Mouse (Mus musculus) adrenal gland, postnatal 25 days (tissue): Measurements from ENCODE around the gene Artn. TPM values are rescaled to one million over a fixed set of nuclear protein-coding genes. Genes with fewer than 3 reads are reported as not detected.
A peak's percentile ranks its signal among the peaks of the same experiment; 100 is the strongest.

Source experiments
- DNase-seq: peaks from one replicate; pipeline ENCODE4 v3.0.0; 2021; ENCODE audit warnings: mixed read lengths
- total RNA-seq: library from RNA; stranded (reverse); gene quantifications from 2 replicates; pipeline ENCODE4 v1.2.3, GENCODE M21; 2021

Artn gene
- total RNA-seq, 1 experiment from 2014 or later: 0.33 TPM

DNA sequence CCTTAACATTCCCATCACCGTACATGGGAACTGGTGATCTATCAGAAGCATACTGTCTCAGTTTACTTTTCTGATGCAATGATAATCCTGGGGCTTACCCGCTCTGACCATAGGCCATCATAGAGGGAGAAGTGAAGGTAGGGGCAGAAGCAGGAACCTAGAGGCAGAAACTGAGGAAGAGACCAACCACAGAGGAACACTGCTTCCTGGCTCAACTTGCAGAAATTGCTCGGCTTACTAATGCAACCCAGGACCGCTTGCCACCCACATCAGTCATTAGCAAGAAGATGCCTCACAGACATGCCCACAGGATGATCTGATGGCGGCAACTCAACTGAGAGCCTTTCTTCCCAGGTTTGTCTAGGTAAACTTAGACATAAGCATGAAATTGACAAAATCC is 10.8 kb downstream of the Artn start:
- DNase-seq: no peak

DNA sequence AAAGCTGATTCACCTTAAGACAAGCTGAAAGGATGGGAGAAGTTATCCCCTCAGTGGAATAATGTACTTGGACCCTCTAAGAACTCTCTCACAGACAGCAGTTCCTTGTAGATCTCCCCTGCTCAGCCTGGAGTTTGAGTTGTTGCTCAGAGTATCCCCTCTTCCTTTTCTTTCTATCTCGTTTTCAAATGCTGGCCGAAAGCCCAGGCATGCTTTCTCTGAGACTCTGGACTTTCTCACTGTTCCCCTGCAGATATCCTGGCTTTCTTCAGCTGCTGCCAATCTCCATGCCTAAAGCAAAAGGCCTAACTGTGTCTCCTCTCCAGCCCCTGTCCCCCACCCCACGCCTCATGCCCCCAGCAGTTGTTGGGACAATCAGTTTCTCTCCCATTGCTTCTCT is 11.3 kb downstream of the Artn start:
- no peak for DNase-seq

DNA sequence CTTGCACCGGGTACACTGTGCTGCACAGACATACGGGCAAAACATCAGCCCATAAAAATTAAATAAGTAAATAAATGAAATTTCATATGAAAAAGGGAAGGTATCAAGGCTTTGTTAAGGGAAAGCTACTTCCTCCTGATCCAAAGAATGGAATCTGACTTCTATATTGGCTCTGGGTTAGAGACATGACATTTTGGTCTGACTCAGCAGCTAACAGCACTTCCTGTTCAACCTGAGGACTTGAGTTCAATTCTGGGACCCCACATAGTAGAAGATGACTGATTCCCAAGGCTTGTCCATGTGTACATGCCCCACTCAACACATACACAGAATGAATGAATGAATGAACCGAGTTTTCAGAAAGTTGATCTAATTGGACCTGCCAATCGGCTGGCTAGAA is 11.7 kb downstream of the Artn start:
- DNase-seq: no peak

DNA sequence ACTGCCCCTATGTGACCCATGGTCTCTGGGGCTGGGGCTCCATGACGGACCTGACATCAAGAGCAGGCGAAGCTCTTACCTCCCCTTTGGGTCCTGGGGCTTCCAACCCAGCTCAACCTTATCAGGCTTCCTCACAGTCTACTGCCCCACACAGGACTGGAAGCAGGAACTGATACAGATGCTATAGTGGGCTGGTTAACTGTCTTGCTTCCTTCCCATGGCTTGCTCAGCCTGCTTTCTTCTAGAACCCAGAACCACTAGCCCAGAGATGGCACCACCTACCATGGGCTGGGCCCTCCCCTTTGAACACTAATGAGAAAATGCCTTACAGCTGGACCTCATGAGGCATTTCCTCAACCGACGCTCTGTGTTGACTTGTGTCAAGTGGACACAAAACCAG is 12.2 kb downstream of the Artn start:
- DNase-seq: no peak

DNA sequence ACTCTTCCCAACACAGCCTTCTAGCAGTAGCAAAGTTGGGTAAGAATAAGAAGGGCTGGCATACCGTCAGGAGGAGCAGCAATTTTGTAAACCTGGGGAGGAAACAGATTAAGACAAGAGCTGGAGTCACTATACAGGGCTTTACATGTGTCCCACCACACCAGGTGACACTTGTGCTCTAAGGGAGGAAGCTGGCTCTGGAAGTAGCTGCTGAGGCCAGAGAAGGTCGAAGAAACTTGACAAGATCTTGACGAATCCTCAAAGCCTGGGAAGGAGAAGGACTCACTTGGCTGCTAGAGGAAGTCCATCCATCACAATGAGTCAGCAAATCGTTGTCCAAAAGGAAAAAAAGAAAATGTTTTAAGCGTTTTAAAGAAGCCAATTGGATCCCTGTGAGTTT is 13.2 kb downstream of the Artn start:
- DNase-seq: no peak

DNA sequence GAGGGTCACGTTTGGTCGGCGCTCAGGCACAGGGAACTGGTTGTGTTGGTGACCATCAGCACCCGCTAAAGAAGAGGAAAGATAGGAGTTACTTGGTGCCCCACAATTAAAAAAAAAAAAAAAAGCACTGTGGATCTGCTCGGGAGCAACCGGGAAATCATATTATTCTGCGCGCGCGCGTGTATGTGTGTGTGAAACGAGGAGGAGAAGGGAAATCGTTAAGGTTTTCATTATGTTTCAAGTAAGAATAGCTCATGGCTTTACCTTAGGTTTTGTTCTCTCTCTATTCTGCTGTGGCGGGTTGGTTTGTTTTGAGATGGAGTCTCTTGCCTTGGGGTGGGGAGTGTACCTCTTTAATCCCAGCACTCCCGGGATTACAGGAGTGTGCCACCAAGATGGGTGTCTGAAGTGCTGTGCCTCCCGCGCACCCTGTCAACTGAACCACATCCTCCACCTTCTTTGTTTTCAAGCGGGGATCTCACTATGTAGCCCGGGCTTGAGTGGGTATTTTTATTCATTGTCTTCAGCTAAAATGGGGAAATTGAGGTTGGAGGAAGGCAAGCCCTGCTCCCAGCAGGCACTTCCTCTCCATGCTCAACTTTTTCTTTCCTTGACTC is 14.0 kb downstream of the Artn start:
- no peak for DNase-seq

DNA sequence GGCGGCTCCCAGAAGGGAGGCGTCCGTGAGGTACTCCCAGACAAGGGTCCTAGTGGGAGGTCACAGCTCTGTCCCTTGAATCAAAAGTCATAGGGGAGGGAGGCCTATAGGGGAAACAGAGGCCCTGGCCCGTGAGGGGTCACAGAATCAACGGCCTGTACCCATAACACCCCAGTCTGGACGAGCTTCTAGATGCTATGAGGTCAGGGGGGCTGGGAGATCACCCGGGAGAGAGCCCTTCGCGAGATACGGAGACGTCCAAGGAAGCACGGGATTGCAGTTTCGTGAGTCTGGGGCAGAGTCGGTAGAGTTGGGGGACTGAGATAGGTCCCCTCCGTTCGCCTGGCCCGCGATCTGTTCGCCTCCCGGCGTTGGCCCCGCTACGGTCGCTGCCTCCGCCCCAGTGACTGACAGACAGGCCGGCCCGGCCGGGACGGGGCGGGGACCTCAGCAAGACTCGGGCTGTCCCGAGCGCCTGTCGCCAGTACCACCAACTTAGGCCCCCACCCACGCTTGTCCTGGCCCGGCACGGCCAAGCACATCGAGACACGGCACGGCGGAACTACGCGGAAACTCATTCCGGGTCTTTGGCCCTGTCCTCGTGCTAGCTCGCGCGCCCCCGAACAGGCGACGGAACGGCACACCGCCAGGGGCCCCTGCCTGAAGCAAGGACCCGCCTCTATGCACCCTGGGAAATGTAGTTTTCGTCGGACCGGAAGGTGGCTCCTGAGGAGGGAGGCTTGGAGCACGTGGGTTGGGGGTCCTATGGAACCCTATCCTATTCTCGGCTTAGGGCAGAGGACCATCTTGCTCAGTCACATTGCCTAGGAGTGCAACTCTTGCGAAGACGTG is 14.7 kb downstream of the Artn start, which contains the start of gene Ipo13:
TSS of gene Ipo13 (minus strand) at position 409 of the 852 bp plus-strand sequence.
- peak; percentile 88 for DNase-seq

DNA sequence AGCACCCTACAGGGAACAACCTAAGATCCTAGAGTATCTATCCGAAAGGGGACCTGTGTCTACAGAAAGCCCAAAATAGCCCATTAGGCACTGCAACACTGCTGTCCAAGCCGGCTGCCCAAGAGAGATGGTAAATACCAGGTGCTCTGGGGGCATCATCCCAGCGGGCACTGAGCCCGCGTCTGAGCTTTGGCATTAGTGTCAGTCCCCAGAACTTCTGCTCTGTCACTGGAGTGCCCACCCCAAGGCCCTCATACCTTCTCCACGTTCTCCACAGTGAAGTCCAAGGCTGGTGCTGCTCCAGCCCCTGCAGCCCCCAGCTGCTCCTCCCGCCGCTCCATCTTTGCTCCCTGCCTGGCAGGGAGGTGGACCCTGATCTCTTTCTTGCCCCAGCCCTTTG is 15.5 kb downstream of the Artn start:
- DNase-seq: no peak

DNA sequence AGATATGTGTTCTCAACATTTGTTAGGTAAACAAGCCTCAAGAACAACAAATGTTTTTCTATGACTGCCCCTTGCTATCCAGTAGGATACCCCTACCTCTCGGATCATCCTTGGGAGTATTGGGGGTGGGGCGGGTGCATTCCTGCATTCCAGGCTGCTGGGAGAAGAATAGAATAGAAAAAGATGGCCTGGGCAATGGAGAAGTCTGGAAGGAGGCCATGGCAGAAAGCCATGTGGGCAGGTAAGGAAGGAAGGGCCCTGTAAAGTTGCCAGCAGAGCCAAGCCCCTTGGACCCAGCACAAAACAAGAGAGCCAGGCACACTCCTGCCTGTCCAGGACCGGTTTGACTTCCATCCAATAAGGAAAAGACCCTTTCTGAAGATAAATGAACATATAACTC is 16.1 kb downstream of the Artn start:
- no peak for DNase-seq

DNA sequence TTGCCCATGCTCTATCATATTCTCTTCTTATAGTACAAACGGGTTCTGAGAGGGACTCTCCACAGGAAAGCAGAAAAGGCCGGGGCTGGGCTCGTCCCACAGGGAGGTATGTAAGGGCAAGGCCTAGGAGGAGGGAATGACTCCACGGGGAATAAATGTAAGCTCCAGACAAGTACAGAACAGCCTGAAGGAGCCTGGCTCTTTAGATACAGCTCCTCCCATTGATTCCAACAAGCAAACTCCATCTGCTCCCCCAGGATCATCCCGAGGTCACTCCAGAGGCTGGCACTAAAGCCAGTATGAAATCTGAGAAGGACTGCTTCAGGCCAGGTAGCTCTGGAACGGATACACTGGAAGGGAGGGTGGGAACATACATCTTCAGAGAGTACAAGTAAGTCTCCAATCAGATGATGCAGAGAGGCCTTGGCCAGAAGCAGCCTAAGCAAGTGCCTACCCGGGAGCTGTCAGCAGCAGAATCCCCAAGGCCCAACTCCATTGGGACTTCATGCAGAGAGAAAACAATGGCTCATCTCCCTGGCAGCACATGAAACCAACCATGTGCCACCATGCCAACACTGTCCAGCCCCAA is 16.8 kb downstream of the Artn start:
- no peak for DNase-seq

DNA sequence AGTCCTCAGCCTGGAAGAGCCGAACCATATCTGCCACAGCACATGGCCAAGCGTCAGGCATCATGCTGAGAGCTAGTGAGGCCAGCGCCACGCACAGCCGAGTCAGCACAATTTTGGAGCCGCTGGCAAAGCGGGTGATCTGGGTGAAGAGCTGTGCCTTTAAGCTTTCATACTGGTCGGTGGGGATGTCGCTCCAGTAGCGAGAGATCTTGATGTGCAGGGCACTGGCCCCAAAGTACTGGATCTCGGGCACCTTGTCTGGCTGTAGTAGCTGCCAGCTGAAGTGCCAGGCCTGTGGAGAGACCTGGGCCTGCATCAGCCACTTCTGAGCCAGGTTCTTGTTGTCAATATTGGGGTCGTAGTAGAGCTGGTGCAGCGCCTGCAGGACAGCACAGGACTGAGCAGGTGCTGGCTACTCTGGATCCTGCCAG is 17.4 kb downstream of the Artn start:
- DNase-seq: no peak

DNA sequence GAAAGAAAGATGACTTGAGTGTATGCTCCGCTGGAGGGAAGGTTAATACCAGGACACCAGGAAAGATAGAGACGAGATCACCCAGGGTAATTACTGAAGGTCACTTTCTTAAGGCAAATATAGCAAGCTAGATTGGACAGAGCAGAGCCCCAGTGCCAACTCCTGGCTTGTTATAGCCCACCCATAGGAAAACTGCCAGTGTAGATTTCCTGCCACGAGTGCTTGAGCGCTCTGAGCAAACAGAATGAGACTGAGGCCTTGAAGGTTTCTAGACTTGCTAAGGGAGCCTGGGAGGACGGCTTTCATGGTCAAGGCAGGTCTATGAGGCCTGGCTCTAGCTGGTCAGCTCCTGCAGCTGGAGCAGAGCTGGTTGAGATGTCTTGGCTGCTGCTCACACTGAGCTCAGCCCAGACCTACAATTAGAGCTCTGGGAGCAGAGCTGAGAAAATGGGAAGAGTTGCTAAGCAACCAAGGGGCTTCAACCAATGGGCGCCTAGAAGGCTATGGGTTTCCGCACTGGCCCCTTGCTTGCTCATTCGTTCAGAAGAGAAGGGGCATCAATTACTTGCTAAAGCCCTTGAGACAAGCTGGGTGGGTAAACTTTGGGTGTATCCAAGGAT is 20.6 kb downstream of the Artn start:
- DNase-seq: no peak

DNA sequence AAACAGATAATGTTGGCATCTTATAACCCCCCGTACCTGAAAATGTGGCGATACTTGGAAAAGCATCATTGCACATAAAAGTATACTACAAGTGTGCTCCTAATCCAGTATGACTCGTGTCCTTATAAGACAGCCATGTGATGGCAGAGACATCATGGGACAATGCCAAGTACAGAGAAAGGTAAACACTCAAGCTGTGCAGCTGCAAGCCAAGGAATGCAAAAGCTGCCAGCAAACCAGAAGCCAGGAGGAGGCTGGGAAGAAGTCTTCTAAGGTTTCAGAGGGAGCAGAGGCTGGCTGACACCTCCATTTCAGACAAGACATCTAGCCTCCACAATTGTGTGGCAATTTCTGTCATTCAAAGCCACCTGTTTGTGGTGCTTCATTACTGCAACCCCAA is 23.4 kb downstream of the Artn start:
- no peak for DNase-seq

DNA sequence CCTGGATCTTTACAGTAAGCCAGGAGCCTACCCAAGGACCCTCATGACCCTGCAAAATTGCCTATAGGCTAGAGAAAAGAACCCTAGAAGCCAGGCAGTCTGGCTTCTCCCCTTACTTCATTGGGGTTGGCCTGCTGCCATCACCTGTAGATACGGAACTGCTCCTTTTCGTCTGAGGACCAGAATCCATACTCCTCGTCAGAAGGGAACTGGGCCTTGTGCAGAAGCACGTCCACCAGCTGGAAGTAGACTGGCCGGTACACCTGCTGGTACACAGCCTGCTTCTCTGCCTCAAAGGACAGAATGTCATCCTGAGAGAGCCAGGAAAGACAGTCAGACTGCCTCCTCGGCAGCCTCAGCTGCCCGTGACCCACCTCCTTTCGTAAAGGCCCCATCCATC is 24.8 kb downstream of the Artn start:
- no peak for DNase-seq

DNA sequence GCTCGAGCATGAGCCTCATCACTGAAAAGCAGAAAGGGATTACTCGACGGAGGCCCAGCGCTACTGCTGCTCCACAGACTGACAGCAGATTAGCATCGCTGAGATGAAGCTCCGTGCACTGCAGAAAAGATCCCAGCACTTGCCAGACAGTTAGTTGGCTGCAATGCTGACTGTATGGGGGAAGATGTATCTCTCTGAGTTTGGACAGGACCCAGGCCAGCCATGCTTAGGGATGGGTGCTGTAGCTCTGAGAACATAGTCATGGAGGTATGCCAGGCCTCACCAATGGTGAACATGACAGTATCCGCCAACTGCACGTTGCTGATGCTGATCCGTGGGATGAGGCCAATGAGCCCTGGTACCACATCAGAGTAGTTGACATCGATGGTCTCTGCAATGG is 25.5 kb downstream of the Artn start:
- no peak for DNase-seq

DNA sequence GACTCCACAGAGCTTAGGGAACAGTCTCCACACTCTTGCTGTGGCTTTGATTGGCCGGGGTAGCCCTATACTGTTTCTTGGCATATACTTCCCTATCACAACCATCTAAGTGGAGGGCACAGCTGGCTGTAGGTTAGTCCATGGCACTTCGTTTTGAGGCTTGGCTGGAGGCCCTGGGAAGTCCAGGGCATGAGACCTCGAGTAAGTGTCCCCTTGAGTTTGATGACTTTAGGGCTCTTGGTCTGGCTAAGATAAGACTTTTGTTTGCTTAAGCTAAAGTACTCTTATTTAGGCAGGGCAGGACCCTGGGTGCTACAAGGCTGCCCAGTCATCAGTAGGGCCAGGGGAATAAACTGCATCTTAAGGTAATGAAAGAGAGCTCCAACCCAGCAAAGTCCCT is 31.5 kb downstream of the Artn start:
- no peak for DNase-seq

DNA sequence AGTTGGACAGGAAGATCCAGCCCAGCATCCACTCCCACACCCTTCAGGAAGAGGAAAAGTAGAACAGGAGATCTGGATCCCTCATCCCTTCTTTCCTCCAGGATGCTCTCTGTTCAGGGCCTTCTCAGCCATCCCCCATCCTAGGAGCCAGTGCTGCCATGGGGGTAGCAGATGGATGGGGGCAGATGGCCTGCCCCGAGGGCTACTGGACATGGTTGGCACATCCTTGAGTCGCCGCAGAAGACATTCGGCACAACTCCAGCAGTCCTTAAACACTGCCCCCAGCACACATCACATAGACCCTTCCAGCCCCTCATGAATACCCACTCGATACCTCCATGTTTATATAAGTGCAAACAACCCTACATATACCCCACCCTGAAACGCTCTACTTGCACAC is 33.5 kb downstream of the Artn start:
- DNase-seq: no peak

DNA sequence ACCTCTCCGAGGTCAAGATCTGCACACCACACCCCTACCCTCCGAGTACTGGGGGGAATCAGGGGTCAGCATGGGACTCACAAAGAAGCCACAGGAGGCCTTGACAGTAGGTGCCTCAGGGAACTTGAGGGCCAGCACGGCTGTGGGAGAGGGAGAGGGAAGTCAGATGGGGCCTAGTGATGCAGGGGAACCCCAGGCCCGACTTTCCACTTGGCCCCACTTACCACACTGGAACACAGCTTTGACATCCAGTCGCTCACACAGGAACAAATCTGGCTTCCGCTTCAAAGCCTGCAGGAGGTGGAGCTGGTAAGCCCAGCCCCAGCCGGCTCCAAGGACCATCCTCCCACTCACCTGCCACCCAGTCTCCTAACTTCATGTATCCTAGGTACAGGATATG is 34.2 kb downstream of the Artn start:
- DNase-seq: no peak

DNA sequence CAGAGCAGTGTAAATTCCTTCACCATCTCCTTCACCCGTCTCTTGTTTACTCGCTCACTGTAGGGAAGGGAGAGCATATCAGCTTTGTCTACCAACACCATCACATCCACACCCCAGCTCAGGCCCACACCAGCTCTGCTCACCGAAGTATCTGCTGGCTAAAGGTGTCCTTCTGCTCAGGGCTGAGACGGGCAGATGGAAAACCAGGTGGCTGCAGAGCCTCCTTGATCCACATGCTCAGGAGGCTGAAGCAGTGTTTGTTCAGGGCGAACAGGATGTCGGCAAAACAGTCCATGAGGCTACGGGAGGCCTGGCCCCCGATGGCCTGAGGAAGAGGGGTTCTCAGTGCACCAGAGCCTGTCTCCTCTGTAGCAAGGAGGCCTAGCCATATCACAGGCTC is 35.0 kb downstream of the Artn start:
- no peak for DNase-seq

DNA sequence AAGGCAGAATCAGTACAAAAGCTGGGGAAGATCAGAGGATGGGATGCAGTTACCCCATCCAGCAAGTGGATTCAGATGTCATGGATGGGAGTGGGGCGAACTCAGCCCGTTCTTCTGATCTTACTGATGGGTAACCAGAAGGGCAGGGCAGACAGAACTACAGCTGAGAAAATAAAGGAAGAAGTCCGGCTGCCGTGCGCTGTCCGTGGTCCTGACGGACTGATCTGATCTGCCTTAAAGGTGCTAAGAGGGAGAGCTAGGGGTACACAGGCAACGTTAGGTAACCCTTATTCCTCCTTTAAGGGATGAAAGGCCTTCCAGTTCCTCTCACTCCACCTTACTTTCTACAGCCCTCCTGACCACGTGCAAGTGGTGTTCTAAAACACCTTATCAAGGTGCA is 36.2 kb downstream of the Artn start:
- peak; percentile 75 for DNase-seq

DNA sequence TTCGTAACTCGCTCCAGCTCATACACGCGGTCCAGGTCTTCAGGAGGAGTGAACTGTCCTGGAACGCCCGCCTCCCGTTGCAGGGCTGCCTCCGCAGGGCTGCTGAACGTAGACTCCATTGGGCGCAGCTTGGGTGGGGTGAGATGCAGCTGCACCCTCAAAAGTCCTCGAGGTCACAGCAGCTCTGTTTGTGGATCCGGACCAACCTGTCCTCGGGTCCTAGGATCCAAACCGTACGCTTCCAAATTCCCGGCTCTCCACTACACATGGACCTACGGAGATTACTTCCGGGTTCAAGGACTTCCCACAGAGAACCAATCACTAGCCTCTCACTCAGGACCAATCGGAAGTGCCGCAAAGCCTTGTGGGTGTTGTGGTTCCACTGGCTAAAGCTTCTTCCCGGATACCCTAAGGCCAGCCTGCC is 37.8 kb downstream of the Artn start, which contains the start of gene Dph2:
TSS of gene Dph2 (minus strand) at position 295 of the 424 bp plus-strand sequence.
- peak; percentile 71 for DNase-seq

DNA sequence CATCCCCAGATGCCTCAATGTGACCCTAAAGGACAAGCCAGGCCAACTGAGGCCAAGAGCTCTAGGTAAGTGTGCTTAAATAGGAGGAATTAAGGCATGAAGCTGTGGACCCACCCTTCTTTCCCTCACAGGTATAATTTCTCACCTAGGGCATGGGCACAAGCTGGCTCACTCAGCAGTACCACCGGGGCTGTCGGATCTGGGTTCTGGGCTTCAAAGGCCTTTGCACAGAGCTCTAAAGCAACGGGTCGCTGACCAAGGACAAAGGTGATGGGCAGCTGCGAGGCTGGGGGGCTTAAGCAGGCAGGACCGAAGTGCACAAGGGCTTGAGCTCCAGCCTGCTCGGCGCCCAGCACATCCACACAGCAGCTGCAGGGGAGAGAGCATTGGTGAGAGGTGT is 38.8 kb downstream of the Artn start:
- no peak for DNase-seq

DNA sequence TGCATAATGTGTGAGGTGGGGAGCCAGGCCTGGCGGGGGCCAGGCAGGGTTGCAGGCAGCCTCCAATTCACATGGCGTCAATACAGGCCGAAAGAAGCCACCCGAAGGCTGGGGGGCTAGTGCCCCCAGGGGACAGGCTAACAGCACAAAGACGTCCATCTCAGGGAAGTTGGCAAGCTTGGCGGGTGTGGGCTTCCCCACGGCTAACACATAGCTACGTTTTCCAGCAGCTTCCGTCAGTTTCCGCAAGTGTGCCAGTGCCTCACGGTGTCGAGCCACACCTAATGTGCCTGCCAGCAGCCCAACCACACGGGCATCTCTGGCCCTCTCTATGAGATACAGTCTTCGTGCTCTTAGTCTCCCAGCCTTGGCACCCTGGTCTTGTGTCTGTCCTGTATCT is 39.5 kb downstream of the Artn start:
- no peak for DNase-seq
